Mouse (Mus musculus) embryonic facial prominence, embryonic 10.5 days (tissue): ENCODE data around the gene Tmc5. TPM values are rescaled to one million over a fixed set of nuclear protein-coding genes. Genes with fewer than 3 reads are reported as not detected.

ENCODE experiments used
- polyA plus RNA-seq: library from polyadenylated mRNA; unstranded; fragments of >200 nt; fragmentation: Nextera tagmentation; extraction: Ambion mirVana; gene quantifications from 2 replicates; pipeline ENCODE4 v1.2.1, GENCODE M21; 2016

The Tmc5 gene
- polyA plus RNA-seq, 1 experiment from 2014 or later: not detected

Other genes starting within 250 kb of the Tmc5 start
- 1.7 and 1.9 TPM in 2 replicates for gene Syt17, start 149.1 kb upstream of the Tmc5 start, polyA plus RNA-seq
- 1.3 and 1.6 TPM in 2 replicates for gene Itpripl2, start 105.3 kb upstream of the Tmc5 start, polyA plus RNA-seq
- 128 and 134 TPM in 2 replicates for gene Coq7, start 63.9 kb upstream of the Tmc5 start, polyA plus RNA-seq
- 4.9 and 7.2 TPM in 2 replicates for gene Tmc7, start 12.6 kb upstream of the Tmc5 start, polyA plus RNA-seq
- 65.1 and 68.7 TPM in 2 replicates for gene Gde1, start 108.5 kb downstream of the Tmc5 start, polyA plus RNA-seq
- 34.3 and 37.2 TPM in 2 replicates for gene Ccp110, start 115.3 kb downstream of the Tmc5 start, polyA plus RNA-seq
- 69.1 and 70.0 TPM in 2 replicates for gene Vps35l, start 142.9 kb downstream of the Tmc5 start, polyA plus RNA-seq